14 mouse cellular contexts compared by ENCODE assay signal in the genomic region with DNA sequence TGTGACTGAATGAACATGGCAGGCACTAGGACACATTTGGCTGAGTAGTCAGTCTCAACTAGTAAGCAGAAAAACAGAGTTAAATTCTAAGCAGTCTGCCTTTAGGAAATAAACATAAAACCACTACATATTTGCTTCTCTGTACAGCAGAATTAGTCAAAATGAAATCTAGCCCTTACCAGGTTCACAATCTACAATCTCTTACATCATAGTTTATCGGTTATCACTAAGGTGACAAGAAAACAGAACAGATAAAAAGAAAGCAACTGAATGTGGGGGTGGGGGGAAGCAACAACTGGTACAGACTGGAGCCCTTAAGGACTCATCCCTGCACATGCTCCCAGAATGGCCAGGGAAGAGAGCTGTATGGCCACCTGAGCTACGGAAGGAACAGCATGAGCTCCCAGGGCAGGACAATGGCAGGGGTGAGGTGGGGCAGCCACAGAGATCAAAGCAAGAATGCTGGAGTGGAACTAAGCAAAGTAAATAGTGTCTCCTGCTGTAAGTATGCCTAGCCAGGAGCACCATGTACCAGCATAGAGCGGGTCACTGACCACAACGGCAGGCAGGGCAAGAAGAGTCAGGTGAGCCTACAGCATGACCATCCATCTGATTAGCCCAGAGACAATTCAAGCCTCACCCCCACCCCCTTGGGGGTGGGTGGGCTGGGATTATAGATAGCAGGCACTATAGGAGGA. TPM values are rescaled to one million over a fixed set of nuclear protein-coding genes. Genes with fewer than 3 reads are reported as not detected.
DNase-seq lines count a peak whose midpoint lies in the region; ATAC-seq and TF ChIP-seq lines count a peak whose summit lies in the region.
"Had no signal": no experiment of that assay in that cellular context is flagged by ENCODE, and none has a peak within 500 bp of the region (broad histone marks: within the 10 kb centered on the region; RNA-seq: fewer than 3 reads in every experiment).

No protein-coding gene starts in this region.

- no peaks in the 10 kb centered on the region for H3K36me3 ChIP-seq in liver, embryonic 13.5 days
- H3K36me3 ChIP-seq in small intestine, adult 2 months (ENCODE audit: control insufficient read depth, insufficient read depth, low read length), result no peaks in the 10 kb centered on the region
- no peaks in the 10 kb centered on the region for H3K36me3 ChIP-seq in limb, embryonic 10.5 days
- H3K36me3 ChIP-seq: limb, embryonic 12.5 days had no signal

- H3K4me2 ChIP-seq in liver, embryonic 13.5 days, result no peak overlapping the region
- H3K4me2 ChIP-seq: limb, embryonic 12.5 days had no signal

- no peaks in the 10 kb centered on the region for H3K27me3 ChIP-seq in liver, embryonic 13.5 days
- H3K27me3 ChIP-seq in small intestine, adult 2 months (ENCODE audit: control insufficient read depth, insufficient read depth, low read length), result no peaks in the 10 kb centered on the region
- no peaks in the 10 kb centered on the region for H3K27me3 ChIP-seq in limb, embryonic 10.5 days (ENCODE audit: low read depth, poor library complexity, severe bottlenecking)

- DNase-seq in ZHBTc4 (ENCODE audit: low read depth, low spot score), result peak; percentile 82
- peak; percentile 49 for DNase-seq in kidney, adult 9 months
- DNase-seq in liver, embryonic 13.5 days, result no peak
- DNase-seq in limb, embryonic 10.5 days (ENCODE audit: low spot score), result no peak
- DNase-seq in gastrocnemius, postnatal 25 days, result no peak
- no peak for DNase-seq in ovary, postnatal 10 days (ENCODE audit: low spot score)
- DNase-seq: gastrocnemius, postnatal 14 days had no signal

- no peaks in the 10 kb centered on the region for H3K4me1 ChIP-seq in liver, embryonic 13.5 days (replicated peaks)
- peaks cover 32% of the 10 kb centered on the region; the same call in 1 of the 2 replicates for H3K4me1 ChIP-seq in small intestine, adult 2 months (ENCODE audit: control insufficient read depth, insufficient read depth, insufficient read length, low read length)
- 0 out of 2 replicates have a peak, but pooled peaks cover 5% of the 10 kb centered on the region for H3K4me1 ChIP-seq in limb, embryonic 10.5 days
- H3K4me1 ChIP-seq: limb, embryonic 12.5 days had no signal

- WGBS in liver, embryonic 13.5 days (ENCODE audit: insufficient replicate concordance), result 43% methylated on average over 4 of the region's 4 CpGs
- WGBS in small intestine, adult 2 months, result 26% methylated on average over 4 of the region's 4 CpGs
- 54% methylated on average over 4 of the region's 4 CpGs for WGBS in limb, embryonic 10.5 days

- no peak overlapping the region; the same call in 1 of the 2 replicates for H3K27ac ChIP-seq in liver, embryonic 13.5 days
- peak overlapping the region; percentile 95 for H3K27ac ChIP-seq in small intestine, adult 2 months (ENCODE audit: insufficient read depth, low read depth, low read length)
- no peak overlapping the region for H3K27ac ChIP-seq in limb, embryonic 10.5 days
- H3K27ac ChIP-seq: layer of hippocampus, adult 2 months; limb, embryonic 12.5 days had no signal

- TF ChIP-seq POLR2A in small intestine, adult 2 months (IDR thresholded peaks at IDR 0.05; ENCODE audit: low read depth, low read length), result no peak

- TF ChIP-seq CTCF in small intestine, adult 2 months (IDR thresholded peaks at IDR 0.05; ENCODE audit: extremely low read depth, insufficient read length, insufficient replicate concordance, low read depth, low read length), result no peak

- H3K9me3 ChIP-seq in liver, embryonic 13.5 days (replicated peaks), result no peaks in the 10 kb centered on the region
- no peaks in the 10 kb centered on the region for H3K9me3 ChIP-seq in limb, embryonic 10.5 days (replicated peaks)
- H3K9me3 ChIP-seq: limb, embryonic 12.5 days had no signal

- ATAC-seq in liver, embryonic 13.5 days (ENCODE audit: low read depth), result peak; percentile 77
- ATAC-seq: midbrain, embryonic 16.5 days had no signal

- H3K4me3 ChIP-seq in liver, embryonic 13.5 days (replicated peaks), result no peak overlapping the region
- H3K4me3 ChIP-seq in small intestine, adult 2 months (ENCODE audit: low read depth, low read length), result no peak overlapping the region
- no peak overlapping the region for H3K4me3 ChIP-seq in limb, embryonic 10.5 days
- H3K4me3 ChIP-seq: layer of hippocampus, adult 2 months; limb, embryonic 12.5 days had no signal

- no peak overlapping the region for H3K9ac ChIP-seq in liver, embryonic 13.5 days
- H3K9ac ChIP-seq: limb, embryonic 12.5 days had no signal

RNA-seq across cellular contexts. Expression of gene Ihh, which starts 20.0 kb away (rescaled TPM):
- 1.3 and 1.6 TPM in 2 replicates for polyA plus RNA-seq in liver, embryonic 13.5 days (2015; fragmentation: Nextera tagmentation; extraction: Ambion mirVana)
- 67.5 and 198 TPM in 2 replicates for polyA plus RNA-seq in small intestine, adult 2 months (2012; rRNA removed)
- 0.08 and 0.11 TPM in 2 replicates for polyA plus RNA-seq in limb, embryonic 10.5 days (2016; fragmentation: Nextera tagmentation; extraction: Ambion mirVana)
- under 1 TPM in 1 of 2 experiments, not detected in 1; 0.15 TPM for total RNA-seq in gastrocnemius, postnatal 25 days (2021)
- total RNA-seq: neutrophil, adult 5-6 weeks had no signal

RNA-seq across cellular contexts. Expression of gene Cfap65, which starts 36.1 kb away (rescaled TPM):
- not detected in 2 replicates for polyA plus RNA-seq in liver, embryonic 13.5 days (2015; fragmentation: Nextera tagmentation; extraction: Ambion mirVana)
- 0.03 and 0.15 TPM in 2 replicates for polyA plus RNA-seq in small intestine, adult 2 months (2012; rRNA removed)
- not detected in 2 replicates for polyA plus RNA-seq in limb, embryonic 10.5 days (2016; fragmentation: Nextera tagmentation; extraction: Ambion mirVana)
- not detected for total RNA-seq in gastrocnemius, postnatal 25 days (2021)
- total RNA-seq: gastrocnemius, postnatal 14 days; neutrophil, adult 5-6 weeks had no signal
- polyA plus RNA-seq: heart, postnatal 0 days; limb, embryonic 12.5 days; spleen, adult 2 months had no signal

Comparison
In these comparisons a context has a peak if more than half of its experiments do, and no peak if none do; other contexts are left out.
1. DNase-seq: peak in ZHBTc4 (single experiment) and kidney, adult 9 months (single experiment); none in liver, embryonic 13.5 days (single experiment), limb, embryonic 10.5 days (single experiment), gastrocnemius, postnatal 25 days (single experiment) and ovary, postnatal 10 days (single experiment).
2. RNA of gene Ihh, which starts 20.0 kb away (polyA plus RNA-seq): 67.5 to 198 TPM in small intestine, adult 2 months; 1.3 to 1.6 TPM in liver, embryonic 13.5 days and 0.08 to 0.11 TPM in limb, embryonic 10.5 days; every median in the first group is over 10 times any median in the second.